In the genomic region with DNA sequence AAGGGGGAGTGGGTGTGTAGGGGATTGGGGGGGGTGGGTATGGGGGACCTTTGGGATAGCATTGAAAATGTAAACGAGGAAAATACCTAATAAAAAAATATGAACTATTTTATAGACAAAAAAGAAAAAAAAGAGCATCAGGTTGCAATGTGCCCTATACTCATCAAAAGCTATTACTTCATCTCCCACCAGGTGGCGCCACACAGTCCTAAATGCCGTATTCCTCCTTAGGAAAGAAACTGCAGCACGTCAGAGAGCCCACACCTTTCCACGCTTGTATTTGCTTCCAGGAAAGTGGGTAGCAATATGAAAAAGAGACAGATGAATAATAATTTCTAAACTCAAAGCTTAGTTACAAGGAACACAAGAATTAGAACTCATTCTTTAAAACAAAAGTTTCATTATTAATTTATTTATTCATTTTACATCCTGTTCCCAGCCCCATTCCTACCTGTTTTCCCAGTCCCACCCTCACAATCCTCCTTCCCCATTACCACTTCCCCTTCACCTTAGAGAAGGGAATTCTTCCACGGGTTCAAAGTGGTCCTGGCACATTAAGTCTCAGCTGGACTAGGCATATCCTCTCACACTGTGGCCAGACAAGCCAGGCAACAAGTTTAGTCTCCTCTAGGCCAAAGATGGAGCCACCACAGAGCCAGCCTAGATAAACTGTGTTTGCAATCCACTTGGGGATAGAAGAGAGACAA, we compare ENCODE assay signal across 9 mouse cellular contexts.
DNase-seq lines count a peak whose midpoint lies in the region; ATAC-seq and TF ChIP-seq lines count a peak whose summit lies in the region.
"Had no signal": no experiment of that assay in that cellular context is flagged by ENCODE, and none has a peak within 500 bp of the region (broad histone marks: within the 10 kb centered on the region; RNA-seq: fewer than 3 reads in every experiment).

No protein-coding gene starts in this region.

- H3K4me3 ChIP-seq in E14TG2a.4 (replicated peaks; ENCODE audit: low read length) = no peak overlapping the region
- H3K4me3 ChIP-seq in cortical plate, adult 2 months (ENCODE audit: insufficient read depth, low read length) = no peak overlapping the region
- H3K4me3 ChIP-seq in hindbrain, embryonic 13.5 days = no peak overlapping the region
- H3K4me3 ChIP-seq: heart, embryonic 13.5 days had no signal

- TF ChIP-seq CTCF in E14TG2a.4 (conservative IDR thresholded peaks at IDR 0.05; ENCODE audit: low read length) = peak; percentile 42
- peak; percentile 66; the same call in 1 of the 2 replicates for TF ChIP-seq CTCF in cortical plate, adult 2 months (IDR thresholded peaks at IDR 0.05; ENCODE audit: extremely low read depth, insufficient read depth, low read length)

- no peak overlapping the region for H3K4me2 ChIP-seq in hindbrain, embryonic 13.5 days
- H3K4me2 ChIP-seq: heart, embryonic 13.5 days had no signal

- H3K9ac ChIP-seq in hindbrain, embryonic 13.5 days = no peak overlapping the region
- H3K9ac ChIP-seq: heart, embryonic 13.5 days had no signal

- H3K36me3 ChIP-seq in E14TG2a.4 (ENCODE audit: insufficient read depth, low read length) = no peaks in the 10 kb centered on the region
- H3K36me3 ChIP-seq in hindbrain, embryonic 13.5 days = no peaks in the 10 kb centered on the region
- H3K36me3 ChIP-seq: heart, embryonic 13.5 days had no signal

- no peaks in the 10 kb centered on the region for H3K4me1 ChIP-seq in E14TG2a.4 (replicated peaks; ENCODE audit: low read depth, low read length)
- H3K4me1 ChIP-seq in cortical plate, adult 2 months (ENCODE audit: control insufficient read depth, insufficient read depth, low read length) = no peaks in the 10 kb centered on the region
- no peaks in the 10 kb centered on the region for H3K4me1 ChIP-seq in hindbrain, embryonic 13.5 days (replicated peaks)
- H3K4me1 ChIP-seq: heart, embryonic 13.5 days had no signal

- H3K27ac ChIP-seq in cortical plate, adult 2 months (ENCODE audit: insufficient read depth, low read length) = no peak overlapping the region
- no peak overlapping the region for H3K27ac ChIP-seq in hindbrain, embryonic 13.5 days
- H3K27ac ChIP-seq: heart, embryonic 13.5 days had no signal

- no peaks in the 10 kb centered on the region for H3K9me3 ChIP-seq in E14TG2a.4 (ENCODE audit: low read length)
- no peaks in the 10 kb centered on the region for H3K9me3 ChIP-seq in hindbrain, embryonic 13.5 days
- H3K9me3 ChIP-seq: heart, embryonic 13.5 days had no signal

- 24% methylated on average over 6 of the region's 6 CpGs for WGBS in hindbrain, embryonic 13.5 days

- peak; percentile 88 for ATAC-seq in hindbrain, embryonic 13.5 days (ENCODE audit: low FRiP score)

- no peaks in the 10 kb centered on the region for H3K27me3 ChIP-seq in E14TG2a.4 (ENCODE audit: insufficient read depth, low read length)
- H3K27me3 ChIP-seq in hindbrain, embryonic 13.5 days = no peaks in the 10 kb centered on the region
- H3K27me3 ChIP-seq: heart, embryonic 13.5 days had no signal

- no peak for TF ChIP-seq POLR2A in cortical plate, adult 2 months (IDR thresholded peaks at IDR 0.05; ENCODE audit: extremely low read depth, insufficient read depth, low read length)

- peak; percentile 23 to 81 for DNase-seq in adrenal gland, adult (ENCODE audit: inconsistent age in 2 of 2, low spot score in 1 of 2)
- DNase-seq in layer of hippocampus, adult 9-10 months (ENCODE audit: low spot score) = peak; percentile 61
- peak; percentile 34 for DNase-seq in lung, postnatal 14 days
- DNase-seq in right cerebral cortex, postnatal 4 days = peak; percentile 83
- no peak for DNase-seq in yolk sac, embryonic 10.5 days (ENCODE audit: low spot score)
